Mouse (Mus musculus) small intestine, adult 2 months (tissue): ENCODE results near the gene Wdr54.

ENCODE experiments used
- CTCF ChIP-seq: fragments of 200-500 bp; IDR thresholded peaks from 2 replicates; pipeline ENCODE4 v1.5.1; 2012; ENCODE audit warnings: low read depth, mild to moderate bottlenecking, control low read depth, inconsistent platforms, low read length, moderate library complexity, mixed read lengths; ENCODE audit not compliant: insufficient replicate concordance, insufficient read length; ENCODE audit errors: extremely low read depth
- POLR2A ChIP-seq: fragments of 200-500 bp; IDR thresholded peaks from 2 replicates; pipeline ENCODE4 v1.6.1; 2012; ENCODE audit warnings: low read depth, mild to moderate bottlenecking, control low read depth, inconsistent platforms, low read length, moderate library complexity

GRCm38 (mm10) chr6:83197345-83198004 lies 41.3 kb upstream of the Wdr54 start:
- TF ChIP-seq POLR2A (no peak), CTCF (no peak)
